Mouse (Mus musculus) T-helper 17 cell (primary cell): ENCODE data around the gene Mlana.

Experiments used
- in situ Hi-C, 2 experiments: fragments of 300-600 bp; cut with MboI, MseI; formaldehyde crosslinking; loops; 1 replicate in 1 of 2; 2 replicates in 1 of 2; pipeline ENCODE4 v1.15.1; 2025; ENCODE audit warnings: high pct_unique_total_duplicates in 2 of 2

The Mlana gene

DNA sequence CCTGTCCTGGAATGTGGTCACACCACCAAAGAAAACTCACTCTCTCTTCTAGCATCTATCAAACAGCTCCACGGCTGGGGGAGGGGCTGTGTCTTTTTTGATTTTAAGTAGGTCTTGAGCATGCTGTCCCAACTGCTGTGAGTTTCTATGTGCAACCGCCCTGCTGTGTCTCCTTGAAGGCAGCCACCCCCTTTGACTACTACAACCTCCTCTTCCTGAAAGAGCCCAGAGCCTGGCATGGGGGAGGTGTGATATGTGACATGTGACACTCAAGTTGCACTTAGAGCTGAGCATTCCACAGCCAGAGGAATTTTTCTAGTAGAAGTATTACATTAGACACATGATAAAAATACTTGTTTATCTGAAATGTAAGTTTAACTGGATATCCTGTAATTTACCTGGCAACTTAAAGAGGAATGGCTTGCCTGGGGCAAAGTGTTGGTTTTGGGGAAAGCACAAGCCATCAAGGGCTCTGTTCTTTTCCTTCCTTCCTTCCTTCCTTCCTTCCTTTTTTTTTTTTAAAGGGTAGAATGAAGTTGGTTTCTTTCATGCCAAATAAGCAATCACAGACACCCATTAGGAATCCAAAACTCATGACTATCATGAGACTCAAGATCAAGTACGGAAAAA lies at the start of gene Mlana:
Mlana (plus strand) TSS at position 580 of the 630 bp plus-strand sequence.
- in situ Hi-C loops, result no loop called here

DNA sequence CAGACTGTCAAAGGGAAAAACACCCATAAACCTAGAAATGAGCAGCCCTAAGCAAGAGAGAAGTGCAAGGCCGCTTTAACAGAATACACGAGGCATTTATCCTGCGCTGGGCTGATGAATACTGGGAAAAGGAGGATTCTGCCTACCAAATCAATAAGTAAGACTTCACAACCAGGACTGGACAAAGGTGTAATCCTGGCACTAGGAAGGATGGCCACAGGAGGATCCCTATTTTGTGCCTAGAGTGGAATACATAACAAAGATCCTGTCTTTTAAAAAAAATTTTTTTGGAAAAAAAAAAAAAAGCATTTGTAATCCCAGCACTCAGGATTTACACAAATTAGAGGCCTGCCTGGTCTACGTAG lies 49.1 kb upstream of the Mlana start:
- in situ Hi-C loops, result no loop called here

DNA sequence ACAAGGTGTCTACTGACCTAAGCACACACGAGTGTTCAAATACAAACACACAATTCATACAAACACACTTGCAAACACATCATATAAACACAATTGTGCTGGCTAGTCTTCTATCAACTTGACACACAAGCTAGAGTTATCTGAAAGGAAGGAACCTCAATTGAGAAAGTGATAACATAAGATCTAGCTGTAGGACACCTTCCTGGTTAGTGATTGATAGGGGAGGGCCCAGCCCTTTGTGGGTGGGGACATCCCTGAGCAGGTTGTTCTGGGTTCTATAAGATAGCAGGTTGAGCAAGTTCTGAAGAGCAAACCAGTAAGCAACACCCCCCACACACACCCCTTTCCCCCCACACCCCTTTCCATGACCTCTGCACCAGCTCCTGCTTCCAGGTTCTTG lies 47.9 kb upstream of the Mlana start:
- in situ Hi-C loops, result no loop called here

DNA sequence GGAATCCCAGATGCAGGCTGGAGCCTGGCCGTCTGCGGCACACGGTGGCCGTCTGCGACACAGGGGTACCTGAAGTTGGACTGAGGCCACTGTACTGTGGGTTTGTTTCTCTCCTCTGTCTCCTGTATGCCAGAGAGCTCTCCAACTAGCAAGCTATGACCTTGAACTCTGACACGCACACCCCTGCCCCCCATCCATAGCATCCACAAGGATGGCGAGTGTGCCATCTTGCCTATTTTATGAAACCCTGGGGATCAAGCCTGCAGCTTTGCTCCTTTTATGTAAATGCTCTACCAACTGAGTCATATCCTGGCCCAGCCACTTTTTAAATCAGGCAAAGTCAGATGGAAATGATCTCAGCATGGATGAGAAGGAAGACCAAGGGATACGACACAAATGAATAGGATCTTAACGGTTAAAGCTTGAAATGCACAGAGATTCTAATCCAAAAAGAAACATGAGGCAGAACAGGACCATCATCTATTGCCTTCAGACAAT lies 43.8 kb upstream of the Mlana start:
- in situ Hi-C loops, result no loop called here

DNA sequence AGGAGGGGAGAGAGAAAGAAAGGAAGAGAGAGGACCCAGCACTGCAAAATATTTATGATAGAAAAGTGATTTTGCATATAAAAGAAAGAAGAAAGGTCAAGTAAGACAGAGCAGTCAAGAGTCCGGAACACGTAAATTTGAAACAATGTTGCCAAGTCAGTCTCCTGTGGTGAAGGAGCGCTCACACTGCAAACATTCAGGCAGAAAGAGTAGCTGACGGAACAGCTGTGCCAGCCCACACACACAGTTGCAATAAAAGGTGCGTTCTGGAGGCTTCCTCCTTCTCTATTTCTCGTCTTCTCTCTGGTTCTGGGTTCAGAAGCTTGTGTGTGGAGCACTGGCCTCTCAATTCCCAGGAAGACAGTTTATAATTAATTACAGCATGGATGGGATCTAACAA lies 42.5 kb upstream of the Mlana start:
- in situ Hi-C loops, result no loop called here

DNA sequence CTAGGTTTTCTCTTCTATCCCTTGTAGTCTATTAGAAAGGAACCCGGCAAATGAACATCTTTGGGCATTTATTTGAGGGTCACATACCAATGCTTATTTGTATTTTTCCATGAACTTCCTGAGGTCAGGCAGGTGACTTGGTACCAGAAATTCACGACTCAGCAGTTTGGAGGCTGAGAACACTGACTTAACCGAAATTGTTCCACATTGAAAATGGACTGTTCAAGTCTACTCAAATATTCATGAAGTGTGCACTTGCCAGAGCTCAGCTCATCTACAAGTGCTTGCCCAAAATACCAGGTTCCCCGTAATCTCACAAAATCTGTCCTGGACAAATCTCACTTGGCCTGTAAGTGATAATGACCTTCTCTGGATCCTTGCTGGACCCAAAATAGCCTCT lies 41.6 kb upstream of the Mlana start:
- in situ Hi-C loops, result no loop called here

DNA sequence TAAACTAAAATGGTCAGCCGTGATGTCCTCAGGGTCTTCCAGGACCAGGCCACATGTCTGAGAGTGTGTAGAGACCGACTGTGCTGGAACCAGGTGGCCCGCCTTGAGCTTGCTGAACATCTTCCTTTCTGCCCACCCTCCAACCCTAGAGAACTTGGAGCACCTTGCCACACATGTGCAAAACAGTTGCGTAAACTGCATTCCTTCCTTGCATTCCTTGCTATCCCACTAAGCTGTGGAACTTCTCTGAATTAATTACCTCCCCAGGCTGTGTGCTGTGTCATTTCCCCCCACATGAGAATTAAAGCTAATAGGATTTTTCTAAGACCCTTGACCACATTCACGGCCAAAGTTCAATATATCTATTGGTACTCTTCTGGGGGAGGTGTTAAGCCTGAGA lies 41.0 kb upstream of the Mlana start:
- in situ Hi-C loops, result no loop called here

DNA sequence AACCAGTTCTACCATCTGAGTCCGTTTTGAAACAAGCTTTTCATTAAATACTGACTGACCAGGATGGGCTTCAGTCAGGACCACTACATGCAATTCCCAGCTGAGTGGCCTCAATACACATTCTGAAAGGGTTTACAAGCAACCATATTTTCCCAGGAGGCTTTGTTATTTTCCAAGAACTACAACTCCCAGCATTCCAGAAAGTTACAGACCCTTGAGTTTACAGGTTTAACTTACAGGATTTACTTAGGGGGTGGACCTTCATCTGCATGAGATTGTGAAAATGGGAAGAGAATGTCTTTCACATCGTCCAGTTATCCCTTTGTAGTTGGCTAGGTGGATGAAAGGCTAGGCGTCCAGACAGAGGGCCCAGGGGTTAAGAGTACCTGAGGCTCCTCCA lies 40.6 kb upstream of the Mlana start:
- in situ Hi-C loops, result no loop called here

DNA sequence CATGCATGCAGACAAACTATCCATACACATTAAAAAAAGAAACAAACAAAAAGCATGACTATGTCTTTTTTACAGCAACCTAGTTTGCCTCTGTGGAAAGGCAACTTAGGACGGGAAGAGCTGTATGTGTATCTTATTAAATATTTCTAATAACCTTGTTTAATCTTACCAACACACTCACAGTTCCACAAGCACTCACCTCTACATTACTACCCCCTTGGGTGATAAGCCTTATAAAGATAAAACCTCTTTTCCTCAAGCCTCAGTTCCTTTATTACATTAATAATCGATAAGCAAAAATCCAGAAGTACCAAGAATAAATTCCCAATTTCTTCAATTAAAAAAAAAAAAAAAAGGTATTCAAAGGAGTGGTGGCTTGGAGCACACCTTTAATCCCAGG lies 40.1 kb upstream of the Mlana start:
- in situ Hi-C loops, result no loop called here

DNA sequence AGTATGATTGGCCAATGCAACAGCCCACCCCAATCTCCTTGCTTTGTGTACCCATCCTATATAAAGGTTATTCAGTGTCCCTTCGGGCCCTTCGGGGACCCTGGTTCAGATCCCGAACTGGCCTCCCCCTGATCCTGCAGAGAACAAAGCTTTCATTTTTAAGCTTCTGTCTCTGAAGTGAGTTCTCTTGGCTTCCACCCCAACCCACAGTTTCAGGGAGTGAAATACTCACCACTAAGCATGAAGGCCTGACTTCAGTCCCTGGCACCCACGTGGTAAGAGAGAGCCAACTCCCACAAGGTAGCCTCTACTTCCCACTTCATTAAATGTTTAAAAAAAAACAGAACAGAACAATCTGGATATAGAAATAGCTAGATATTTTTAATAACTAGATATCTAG lies 38.8 kb upstream of the Mlana start:
- in situ Hi-C loops, result no loop called here

DNA sequence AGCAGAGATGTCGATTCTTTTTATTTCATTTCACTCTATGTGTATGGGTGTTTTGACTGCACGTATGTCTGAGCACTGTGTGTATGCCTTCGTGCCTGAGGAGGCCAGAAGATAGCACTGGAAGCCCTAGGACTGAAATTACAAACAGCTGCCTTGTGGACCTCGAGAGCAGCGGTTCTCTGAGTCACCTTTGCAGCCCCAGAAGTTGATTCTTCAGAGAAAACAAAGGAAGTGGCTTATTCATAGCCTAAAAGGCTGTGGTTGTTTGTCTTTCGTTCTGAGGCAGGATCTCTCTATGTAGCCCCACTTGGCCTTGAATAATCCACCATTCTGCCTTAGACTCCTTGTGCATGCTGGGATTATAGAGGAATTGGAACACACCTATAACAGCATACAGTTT lies 37.9 kb upstream of the Mlana start:
- in situ Hi-C loops, result no loop called here

DNA sequence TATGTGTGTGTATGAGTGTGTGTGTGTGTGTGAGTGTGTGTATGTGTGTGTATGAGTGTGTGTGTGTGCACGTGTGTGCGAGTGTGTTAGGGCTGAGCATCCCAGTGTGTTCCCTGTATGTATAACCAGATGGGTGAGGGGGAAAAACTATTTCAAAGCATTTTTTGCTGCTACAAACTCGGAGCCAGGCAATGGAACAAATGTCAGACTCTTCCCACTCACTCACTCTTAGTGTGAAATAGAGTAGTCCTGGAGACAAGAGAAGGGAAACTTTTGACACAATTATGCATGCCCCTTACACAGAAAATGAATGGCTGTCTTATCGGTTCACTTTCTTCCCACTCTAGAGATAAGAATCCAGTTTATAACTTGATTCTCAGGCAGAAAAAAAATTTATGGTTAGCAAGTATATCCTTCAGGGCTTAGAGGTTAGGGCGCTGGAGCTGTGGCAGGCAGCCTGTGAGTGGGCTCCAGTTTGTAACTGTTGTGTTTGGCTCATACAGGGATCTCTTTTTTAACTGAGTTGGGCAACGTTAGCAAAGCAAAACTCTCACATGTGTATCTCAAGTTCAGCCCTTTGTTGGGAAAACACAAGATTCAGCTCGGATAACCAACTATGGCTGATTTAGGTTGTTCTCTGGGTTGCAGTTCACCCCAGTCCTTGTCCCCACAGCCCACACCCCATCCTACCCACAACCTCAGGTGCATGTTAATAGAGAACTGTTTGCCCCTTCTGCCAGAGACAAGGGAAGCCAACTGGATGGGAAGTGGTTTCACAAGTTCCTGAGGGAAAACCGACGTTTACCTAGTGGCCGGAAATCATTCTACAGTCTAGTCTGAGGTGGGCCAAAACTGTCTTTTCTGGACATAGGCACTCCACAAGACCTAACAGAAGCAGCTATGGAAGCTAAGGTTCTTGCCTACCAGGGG lies 36.5 kb upstream of the Mlana start:
- in situ Hi-C loops, result no loop called here

DNA sequence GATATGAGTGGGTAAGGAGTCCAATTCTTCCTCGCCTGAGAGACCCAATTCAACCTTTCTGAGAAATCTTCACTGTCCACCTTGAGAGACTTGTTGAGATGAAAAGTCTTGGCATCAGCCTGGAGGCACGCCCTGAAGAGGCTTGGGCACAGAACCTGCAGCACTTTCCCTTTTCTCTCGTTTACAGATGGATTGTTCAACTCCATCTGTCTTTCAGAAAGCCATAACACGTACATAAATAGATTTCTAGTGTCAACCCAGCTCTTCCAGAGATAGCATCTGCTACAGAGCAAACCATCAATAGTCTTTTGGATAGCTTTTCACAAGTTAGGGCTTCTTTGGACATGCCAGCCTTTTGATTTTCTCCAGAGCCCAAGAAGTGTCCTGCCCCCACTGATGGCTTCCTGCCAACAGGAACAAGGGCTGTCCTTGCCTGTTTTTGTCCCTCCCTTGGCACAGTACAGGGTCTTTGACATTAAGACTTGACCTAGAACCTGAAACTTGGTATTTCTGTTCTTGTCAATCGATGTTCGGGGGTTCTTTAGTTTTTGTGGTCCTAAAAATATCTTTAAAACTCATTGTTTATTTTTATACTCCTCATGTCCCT lies 35.5 kb upstream of the Mlana start:
- in situ Hi-C loops, result no loop called here

DNA sequence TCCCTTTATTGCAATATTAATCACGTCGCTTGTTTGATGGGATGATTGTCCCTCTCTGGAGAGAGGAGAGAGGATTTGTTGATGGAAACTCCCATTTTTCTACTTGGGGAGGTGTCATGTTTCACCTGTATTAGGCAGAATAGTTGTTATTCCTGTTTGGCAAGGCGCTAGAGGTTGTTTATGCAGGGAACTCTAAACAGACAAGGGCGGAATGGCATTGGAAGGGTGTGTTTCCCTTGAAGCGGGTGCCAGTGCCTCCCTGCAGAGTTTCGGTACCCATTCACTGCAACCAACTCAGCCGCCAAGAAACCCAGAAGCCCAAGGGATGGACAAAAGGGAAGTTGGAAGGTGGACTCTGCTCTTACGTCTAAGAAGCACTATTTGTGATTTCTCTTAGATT lies 33.8 kb upstream of the Mlana start:
- in situ Hi-C loops, result no loop called here

DNA sequence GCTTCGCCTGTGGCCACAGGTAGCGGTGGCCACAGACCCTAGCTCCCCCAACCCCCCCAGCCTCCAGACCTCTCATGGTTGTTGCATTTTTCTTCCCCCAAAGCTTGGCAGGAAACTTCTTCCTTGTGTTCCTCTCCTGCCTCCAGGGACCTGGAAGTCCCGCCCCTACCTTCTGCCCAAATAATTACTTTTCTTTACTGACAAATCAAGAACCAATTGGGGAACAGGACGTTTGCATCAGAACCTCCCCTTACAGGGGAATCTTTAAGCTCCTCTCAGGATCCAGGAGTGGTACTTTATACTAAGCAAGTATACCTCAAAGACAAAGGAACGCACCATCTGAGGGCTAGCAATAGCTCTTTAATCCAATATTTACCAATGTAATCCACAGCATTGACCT lies 32.7 kb upstream of the Mlana start:
- in situ Hi-C loops, result loop anchor here in 1 of 2 experiments (5.0 kb wide), 1 partner anchor 147 kb away; the partner anchor contains the start of gene Ranbp6

DNA sequence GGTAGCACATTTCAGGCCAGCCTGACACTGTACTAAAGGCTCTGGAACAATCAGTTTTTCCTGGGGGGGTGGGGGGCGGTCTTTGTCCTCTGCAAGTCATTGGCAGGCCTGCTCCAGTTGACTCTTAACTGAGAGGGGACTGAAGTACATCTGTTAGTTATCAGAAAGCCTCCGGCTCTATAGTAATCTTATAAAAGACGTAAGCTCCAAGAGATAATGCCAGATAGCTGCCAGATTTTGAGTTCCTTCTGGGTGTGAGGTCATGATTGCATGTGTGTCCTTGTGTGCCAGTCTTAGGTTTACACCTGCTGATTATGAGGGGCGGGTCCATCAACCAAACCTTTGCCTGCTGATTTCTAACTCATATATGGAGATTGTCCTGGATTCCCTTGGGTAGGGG lies 31.5 kb upstream of the Mlana start:
- in situ Hi-C loops, result loop anchor here in 1 of 2 experiments (5.0 kb wide), 1 partner anchor 146 kb away; the partner anchor contains the start of gene Ranbp6

DNA sequence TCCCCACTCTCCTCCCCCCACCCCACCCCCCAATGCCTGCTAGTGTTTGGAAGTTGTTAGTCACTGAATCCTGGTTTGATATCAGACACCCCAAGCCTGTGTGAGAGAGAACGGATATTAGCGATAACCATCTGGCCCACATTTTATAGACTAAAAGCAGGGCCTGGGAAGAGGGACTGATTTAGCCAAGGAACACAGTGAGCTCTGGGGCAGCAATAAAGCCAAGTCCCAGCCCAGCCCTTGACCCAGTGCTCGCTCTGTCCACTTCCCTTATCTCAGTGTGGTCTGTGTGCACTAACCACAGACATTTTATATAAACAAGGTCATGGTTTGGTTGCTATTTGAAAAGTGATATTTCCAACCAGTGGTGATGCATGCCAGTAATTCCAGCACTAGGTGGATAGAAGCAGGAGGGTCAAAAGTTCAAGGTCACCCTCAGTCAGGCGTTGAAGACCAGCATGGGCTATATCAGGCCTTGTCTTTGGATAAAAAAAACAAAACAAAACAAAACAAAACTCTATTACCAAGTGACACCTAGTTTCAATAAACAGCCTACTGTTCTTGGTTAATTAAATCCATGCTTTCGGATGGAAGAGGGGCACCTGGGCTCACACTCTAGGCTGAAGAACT lies 30.5 kb upstream of the Mlana start:
- in situ Hi-C loops, result loop anchor here in 1 of 2 experiments (5.0 kb wide), 1 partner anchor 145 kb away; the partner anchor contains the start of gene Ranbp6

DNA sequence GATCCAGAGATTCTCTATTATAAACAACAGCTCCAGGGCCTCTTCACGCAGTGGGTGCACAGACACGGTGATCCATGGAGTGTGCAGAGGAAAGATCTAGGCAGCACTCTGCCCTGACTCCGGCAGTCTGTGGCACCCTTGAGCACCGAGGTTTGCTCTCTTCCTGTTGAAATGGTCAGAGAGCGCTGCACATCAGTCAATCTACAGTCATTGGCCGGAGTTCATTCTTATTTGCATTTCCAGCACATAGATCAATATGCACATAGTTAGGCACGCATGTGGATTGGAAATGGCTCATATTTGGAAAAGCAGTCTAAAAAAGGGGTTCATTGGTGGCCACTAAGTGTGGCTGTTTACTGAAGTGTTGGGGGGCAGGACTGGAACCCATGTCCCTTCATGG lies 29.5 kb upstream of the Mlana start:
- in situ Hi-C loops, result loop anchor here in 1 of 2 experiments (5.0 kb wide), 1 partner anchor 144 kb away; the partner anchor contains the start of gene Ranbp6

DNA sequence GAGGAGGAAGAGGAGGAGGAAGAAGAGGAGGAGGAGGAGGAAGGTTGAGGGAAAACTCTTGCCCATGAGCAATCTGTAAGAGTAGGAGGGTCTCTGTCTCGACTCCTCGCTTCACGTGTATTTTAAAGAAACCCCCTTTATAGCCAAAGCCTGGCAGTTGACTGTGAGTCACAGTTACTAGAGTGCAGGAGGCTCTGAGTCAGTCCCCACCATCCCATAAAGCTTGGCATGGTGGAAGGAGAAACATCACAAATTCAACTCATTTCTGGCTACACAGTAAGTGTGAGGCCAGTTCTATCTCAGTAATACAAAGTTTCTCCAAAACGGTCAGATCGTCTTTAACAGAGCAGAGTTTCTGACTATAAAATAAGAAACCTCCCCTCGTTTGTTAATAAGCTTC lies 27.4 kb upstream of the Mlana start:
- in situ Hi-C loops, result no loop called here

DNA sequence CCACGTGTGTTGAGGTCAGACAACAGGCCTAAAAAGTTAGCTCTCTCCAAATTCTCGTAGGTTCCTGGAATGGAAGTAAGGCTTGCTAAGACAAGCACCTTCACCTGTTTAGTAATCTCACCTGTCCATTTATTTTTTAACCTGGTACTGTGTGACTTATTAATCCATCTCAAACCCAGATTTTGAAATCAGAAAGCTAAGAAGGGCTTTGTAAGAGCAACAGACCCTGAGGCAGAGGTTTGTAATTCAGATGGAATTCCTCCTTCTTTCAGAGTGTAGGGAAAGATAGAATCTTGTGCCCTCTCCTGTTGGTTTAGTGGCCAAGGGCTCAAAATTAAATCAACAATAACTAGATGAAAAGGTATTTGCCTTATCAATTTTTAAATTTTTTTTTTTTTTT lies 26.5 kb upstream of the Mlana start:
- in situ Hi-C loops, result no loop called here

DNA sequence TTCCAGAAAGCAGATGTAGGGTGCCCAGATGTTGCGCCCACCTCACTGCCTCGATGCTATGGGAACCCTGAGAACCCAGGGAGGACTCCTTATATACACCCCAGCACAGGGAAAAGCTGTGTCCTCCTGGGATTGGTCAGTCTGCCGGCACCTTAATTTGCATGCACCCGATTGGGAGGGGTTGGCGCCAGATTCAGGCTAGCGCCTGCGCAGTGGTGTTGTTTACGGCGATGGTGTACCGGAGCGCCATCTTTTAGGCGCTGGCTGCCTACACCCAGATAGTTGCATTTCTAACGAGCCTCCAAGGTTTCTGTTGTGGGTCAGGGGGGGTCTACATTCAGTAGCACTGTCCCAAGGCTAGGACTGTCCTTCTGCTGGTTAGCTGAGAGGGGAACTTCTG lies 25.0 kb upstream of the Mlana start:
- in situ Hi-C loops, result no loop called here

DNA sequence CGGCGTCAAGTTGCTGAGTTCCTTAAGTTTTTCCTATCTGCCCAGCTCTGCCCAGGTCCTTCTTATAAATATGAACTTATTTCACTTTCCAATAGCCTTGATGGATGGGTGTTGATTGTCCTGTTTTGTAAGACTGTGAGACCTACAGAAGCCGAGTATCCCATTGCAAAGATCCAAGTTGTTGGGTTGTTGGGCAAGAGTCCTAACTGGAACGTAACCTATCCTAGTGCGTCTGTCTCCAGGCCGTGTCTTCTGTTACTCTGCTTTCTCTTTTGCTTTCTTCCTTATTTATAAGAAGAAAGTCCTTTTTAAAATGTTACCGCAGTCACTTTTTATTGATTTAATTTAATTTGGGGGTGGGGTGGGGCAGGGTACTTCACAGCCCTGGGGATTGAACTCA lies 22.7 kb upstream of the Mlana start:
- in situ Hi-C loops, result no loop called here
